Mouse (Mus musculus) heart, adult 2 months (tissue): ENCODE data around the gene Col13a1. TPM values are rescaled to one million over a fixed set of nuclear protein-coding genes. Genes with fewer than 3 reads are reported as not detected.

Experiments used
- DNase-seq, 2 experiments: peaks; one replicate each; pipeline ENCODE4 v3.0.0; 2021
- H3K27ac ChIP-seq: fragments of 200-600 bp; 2 replicates; pipeline ENCODE4 v1.8.1; 2022
- H3K27me3 ChIP-seq: fragments of 200-500 bp; 2 replicates; pipeline ENCODE4 v1.6.1; 2012; ENCODE audit warnings: mild to moderate bottlenecking, low read length, inconsistent platforms, mixed read lengths; ENCODE audit not compliant: control insufficient read depth, insufficient read depth
- H3K36me3 ChIP-seq: fragments of 200-500 bp; 2 replicates; pipeline ENCODE4 v1.6.1; 2012; ENCODE audit warnings: low read length, inconsistent platforms; ENCODE audit not compliant: control insufficient read depth, insufficient read depth
- H3K4me1 ChIP-seq: fragments of 200-500 bp; 2 replicates; pipeline ENCODE4 v1.6.1; 2011; ENCODE audit warnings: low read length; ENCODE audit not compliant: control insufficient read depth, insufficient read depth
- H3K4me3 ChIP-seq: fragments of 200-600 bp; 2 replicates; pipeline ENCODE4 v1.8.1; 2022
- H3K79me2 ChIP-seq: fragments of 200-500 bp; replicated peaks from 2 replicates; pipeline ENCODE4 v1.6.1; 2012; ENCODE audit warnings: mild to moderate bottlenecking, inconsistent platforms, low read length, moderate library complexity, mixed read lengths; ENCODE audit not compliant: control insufficient read depth, insufficient read depth
- H3K9ac ChIP-seq: fragments of 200-500 bp; 2 replicates; pipeline ENCODE4 v1.6.1; 2012; ENCODE audit warnings: low read depth, mild to moderate bottlenecking, control low read depth, inconsistent platforms, low read length, mixed read lengths
- CTCF ChIP-seq: fragments of 200-600 bp; IDR thresholded peaks from 2 replicates; pipeline ENCODE4 v1.8.1; 2022; ENCODE audit warnings: antibody characterized with exemption, mild to moderate bottlenecking, moderate library complexity
- EP300 ChIP-seq: fragments of 200-500 bp; IDR thresholded peaks from 2 replicates; pipeline ENCODE4 v1.6.1; 2011; ENCODE audit warnings: low read depth, low read length, control low read depth; ENCODE audit not compliant: insufficient read depth
- POLR2A ChIP-seq: fragments of 200-500 bp; IDR thresholded peaks from 2 replicates; pipeline ENCODE4 v1.6.1; 2011; ENCODE audit warnings: mild to moderate bottlenecking, low read depth, low read length, control low read depth; ENCODE audit not compliant: insufficient read depth
- WGBS: fragments of 180-500 bp; shearing (Covaris S2); methylation state at CpG from one replicate; pipeline ENCODE4 v1.1.7; 2018; 5-methylcytosine and 5-hydroxymethylcytosine counted together
- intact Hi-C: fragments of 180-260 bp; cut with DNase I; formaldehyde crosslinking; loops from one replicate; pipeline ENCODE4 v1.15.1; 2025
- polyA plus RNA-seq: library from polyadenylated mRNA; depleted of rRNA; stranded (reverse); fragments of >200 nt; gene quantifications from 2 replicates; pipeline ENCODE4 v1.2.3, GENCODE M21; 2012; rRNA removed
- total RNA-seq, 2 experiments: library from RNA; stranded (reverse); gene quantifications; 2 replicates each; pipeline ENCODE4 v1.2.3; 2021

Col13a1 gene
- total and polyA plus RNA-seq, 3 experiments, result 0.34 to 0.45 (median 0.43) TPM

DNA sequence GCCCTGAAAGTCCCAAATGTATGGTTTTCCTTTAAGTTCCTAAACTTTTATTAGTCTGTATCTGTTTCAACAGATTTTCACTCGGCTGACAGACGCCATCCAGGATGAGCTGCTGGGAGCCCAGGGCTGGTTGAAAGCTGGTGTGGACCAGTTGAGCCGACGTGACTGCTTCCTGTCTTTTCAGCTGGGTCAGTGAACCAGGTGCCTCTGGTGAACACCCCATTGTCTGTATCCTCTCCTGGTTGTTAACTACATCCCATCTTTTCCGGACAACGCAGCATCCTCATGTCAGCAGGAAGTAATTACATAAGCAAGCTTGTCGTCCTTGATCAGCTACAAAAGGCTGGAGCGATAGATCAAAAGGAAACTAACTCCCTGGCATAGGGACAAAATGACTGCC lies 185.9 kb downstream of the Col13a1 start:
- intact Hi-C loops, result no loop called here

GRCm38 (mm10) chr10:61788499-61788898 lies 190.4 kb downstream of the Col13a1 start:
- H3K4me1 ChIP-seq, result no peaks in the 10 kb centered on the region
- no peaks in the 10 kb centered on the region for H3K79me2 ChIP-seq
- DNase-seq, result no peak
- H3K27me3 ChIP-seq, result no peaks in the 10 kb centered on the region
- H3K36me3 ChIP-seq, result no peaks in the 10 kb centered on the region
- 96% methylated on average over 5 of the region's 5 CpGs for WGBS
- no peak overlapping the region for H3K9ac ChIP-seq
- H3K27ac ChIP-seq, result no peak overlapping the region
- intact Hi-C loops, result no loop called here
- no peak for TF ChIP-seq EP300
- no peak for TF ChIP-seq CTCF
- TF ChIP-seq POLR2A, result no peak
- no peak overlapping the region for H3K4me3 ChIP-seq

More for the DNA sequence above, 185.9 kb downstream of the Col13a1 start:
- H3K4me1 ChIP-seq, result no peaks in the 10 kb centered on the region
- no peak for TF ChIP-seq POLR2A
- TF ChIP-seq EP300, result no peak
- TF ChIP-seq CTCF, result no peak
- no peaks in the 10 kb centered on the region for H3K79me2 ChIP-seq
- H3K27ac ChIP-seq, result no peak overlapping the region
- H3K4me3 ChIP-seq, result no peak overlapping the region
- no peaks in the 10 kb centered on the region for H3K36me3 ChIP-seq
- no peak for DNase-seq
- no peak overlapping the region for H3K9ac ChIP-seq
- H3K27me3 ChIP-seq, result no peaks in the 10 kb centered on the region
- 45% methylated on average over 8 of the region's 8 CpGs for WGBS

Other genes starting within 250 kb of the Col13a1 start
- 1 to 10 TPM; 3.4 to 4.7 TPM for gene H2afy2, start 195.0 kb downstream of the Col13a1 start, total RNA-seq
- gene H2afy2, start 195.0 kb downstream of the Col13a1 start, polyA plus RNA-seq, result 4.2 and 4.6 TPM in 2 replicates
- not detected for gene Neurog3, start 154.0 kb upstream of the Col13a1 start, total RNA-seq
- not detected in 2 replicates for gene Neurog3, start 154.0 kb upstream of the Col13a1 start, polyA plus RNA-seq
- 1 to 10 TPM; 3.0 to 3.2 TPM for gene Fam241b, start 164.8 kb upstream of the Col13a1 start, total RNA-seq
- 2.5 and 3.3 TPM in 2 replicates for gene Fam241b, start 164.8 kb upstream of the Col13a1 start, polyA plus RNA-seq